Comparison of ENCODE assay signal across 18 mouse cellular contexts in the genomic region with DNA sequence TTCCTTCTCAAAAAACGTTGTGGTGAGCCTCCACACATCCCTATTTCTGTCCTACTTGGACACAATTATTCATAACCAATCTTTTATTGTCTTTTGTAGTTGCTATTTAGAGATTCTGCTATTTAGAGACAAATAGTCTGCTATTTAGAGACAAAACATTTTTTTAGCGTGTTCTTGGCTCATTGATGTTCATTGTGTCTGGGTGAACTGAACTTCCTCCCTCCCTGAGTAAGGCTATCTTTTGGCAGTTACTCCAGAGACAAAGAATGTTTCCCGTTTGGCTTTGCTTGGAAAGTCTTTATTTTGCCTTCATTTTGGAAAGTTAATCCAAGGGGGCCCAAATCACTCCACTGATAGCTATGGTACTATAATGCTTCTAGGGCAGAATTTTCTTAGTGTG.
"Had no signal": no experiment of that assay in that cellular context is flagged by ENCODE, and none has a peak within 500 bp of the region (broad histone marks: within the 10 kb centered on the region; RNA-seq: fewer than 3 reads in every experiment).

No protein-coding gene starts in this region.

- H3K36me3 ChIP-seq: intestine, embryonic 15.5 days; limb, embryonic 10.5 days; limb, embryonic 13.5 days; liver, embryonic 12.5 days; liver, embryonic 15.5 days had no signal

- ATAC-seq: intestine, embryonic 15.5 days; liver, embryonic 12.5 days; lung, postnatal 0 days had no signal

- H3K4me2 ChIP-seq: intestine, embryonic 15.5 days; limb, embryonic 13.5 days; liver, embryonic 12.5 days; liver, embryonic 15.5 days; midbrain, embryonic 11.5 days had no signal

- DNase-seq: kidney, adult 11 months; layer of hippocampus, adult 9-11 months; liver; lung, adult 18-20 months; lung, postnatal 36 days; midbrain, embryonic 14.5 days; thymus, adult 18-20 months; thymus, postnatal 14 days; thymus, postnatal 4 days had no signal

- H3K27ac ChIP-seq: intestine, embryonic 15.5 days; kidney, postnatal 0 days; layer of hippocampus, adult 2 months; limb, embryonic 10.5 days; limb, embryonic 13.5 days; liver, embryonic 12.5 days; liver, embryonic 15.5 days had no signal

- H3K9ac ChIP-seq: intestine, embryonic 15.5 days; limb, embryonic 13.5 days; liver, embryonic 12.5 days; liver, embryonic 15.5 days had no signal

- H3K4me1 ChIP-seq: intestine, embryonic 15.5 days; limb, embryonic 10.5 days; liver, embryonic 12.5 days; liver, embryonic 15.5 days had no signal

- H3K9me3 ChIP-seq: intestine, embryonic 15.5 days; limb, embryonic 10.5 days; limb, embryonic 13.5 days; liver, embryonic 12.5 days; liver, embryonic 15.5 days had no signal

- H3K27me3 ChIP-seq: intestine, embryonic 15.5 days; limb, embryonic 13.5 days; liver, embryonic 12.5 days; liver, embryonic 15.5 days had no signal

- H3K4me3 ChIP-seq: intestine, embryonic 15.5 days; layer of hippocampus, adult 2 months; limb, embryonic 10.5 days; limb, embryonic 13.5 days; liver, embryonic 12.5 days; liver, embryonic 15.5 days had no signal
